Mouse (Mus musculus): Measurements from ENCODE around the gene Inpp5d.

The Inpp5d gene

DNA sequence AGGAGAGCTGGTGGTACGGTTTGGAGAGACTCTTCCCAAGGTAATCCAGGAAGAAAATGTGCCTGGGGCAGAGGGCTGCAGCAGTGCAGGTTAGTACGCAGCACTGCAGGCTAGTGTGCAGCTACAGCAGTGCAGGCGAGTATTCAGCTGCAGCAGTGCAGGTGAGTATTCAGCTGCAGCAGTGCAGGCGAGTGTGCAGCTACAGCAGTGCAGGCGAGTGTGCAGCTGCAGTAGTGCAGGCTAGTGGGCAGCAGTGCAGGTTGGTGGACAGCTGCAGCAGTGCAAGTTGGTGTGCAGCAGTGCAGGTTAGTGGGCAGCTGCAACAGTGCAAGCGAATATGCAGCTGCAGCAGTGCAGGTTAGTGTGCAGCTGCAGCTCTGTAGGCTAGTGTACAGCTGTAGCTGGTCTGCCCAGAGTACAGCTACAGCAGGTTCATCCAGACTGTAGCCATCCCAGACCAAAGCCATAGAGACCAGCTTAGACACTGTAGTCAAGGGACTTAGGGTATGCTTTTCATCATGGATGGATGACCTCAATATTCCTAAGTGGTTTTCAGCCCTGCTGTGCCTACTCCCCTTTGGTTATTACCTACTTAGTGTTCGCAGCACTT lies 89.7 kb downstream of the Inpp5d start:
- DNase-seq, result no peak

DNA sequence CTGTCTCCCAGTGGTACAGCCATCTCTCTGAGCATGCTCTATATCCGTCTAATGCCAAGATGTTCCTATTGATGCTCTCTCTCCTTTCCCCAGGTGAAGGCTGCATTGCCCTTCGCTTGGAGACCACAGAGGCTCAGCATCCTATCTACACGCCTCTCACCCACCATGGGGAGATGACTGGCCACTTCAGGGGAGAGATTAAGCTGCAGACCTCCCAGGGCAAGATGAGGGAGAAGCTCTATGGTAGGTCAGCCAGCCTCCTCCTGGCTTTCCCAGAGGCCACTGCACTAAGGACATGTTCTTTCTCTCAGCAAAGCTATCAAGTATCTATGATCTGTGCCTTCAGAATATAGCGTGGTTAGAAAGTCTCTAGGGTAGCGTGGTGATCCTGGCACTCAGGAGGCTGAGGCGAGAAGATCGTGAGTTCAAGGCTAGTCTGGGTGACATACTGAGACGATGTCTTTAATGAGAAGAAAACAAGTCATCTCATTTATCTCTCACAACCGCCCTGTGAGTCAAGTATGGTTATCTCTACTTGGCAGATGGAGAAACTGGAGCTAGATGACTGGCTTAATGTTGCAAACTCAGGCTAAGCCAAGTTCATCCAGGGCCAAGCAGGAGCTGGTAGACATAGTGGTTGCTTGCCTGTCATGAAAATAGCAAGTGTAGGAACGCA lies 92.0 kb downstream of the Inpp5d start:
- no peak for DNase-seq

DNA sequence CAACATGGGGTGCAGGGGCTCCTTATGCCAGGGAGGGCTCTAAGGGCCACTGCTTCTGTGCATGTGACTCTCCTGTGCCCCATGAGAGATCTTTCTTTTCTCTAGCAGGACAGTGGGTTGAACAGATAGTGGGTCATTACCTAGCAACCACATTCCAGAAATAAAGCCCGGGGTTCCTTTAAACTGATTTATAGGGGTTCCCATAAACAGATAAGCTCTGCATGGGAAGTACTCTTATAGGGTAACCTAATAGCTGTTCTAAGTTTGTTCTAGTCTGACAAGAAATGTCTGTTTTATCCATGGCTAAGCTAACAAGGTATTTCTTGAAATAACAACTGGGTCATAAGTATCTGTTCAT lies 92.5 kb downstream of the Inpp5d start:
- no peak for DNase-seq

DNA sequence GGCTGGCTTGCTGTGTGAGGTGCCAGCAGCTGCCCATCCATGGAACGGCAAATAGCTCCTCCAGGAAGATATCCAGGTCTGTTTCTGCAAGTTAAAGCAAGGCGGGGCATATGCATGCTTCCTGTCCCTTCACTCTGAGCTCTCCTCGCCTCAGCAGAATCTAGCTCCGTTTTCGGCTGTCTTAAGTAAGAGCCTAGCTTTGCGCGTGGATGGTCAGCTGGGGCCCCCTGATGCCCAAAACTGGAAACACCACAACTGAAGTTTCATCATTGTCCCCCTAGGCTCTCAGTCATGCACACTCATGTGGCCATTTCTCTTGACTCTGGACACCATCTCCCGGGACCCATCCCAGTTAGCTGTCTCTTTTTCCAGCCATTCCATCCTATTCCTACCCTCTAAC lies 101.3 kb downstream of the Inpp5d start:
- DNase-seq, result peak; percentile 19

DNA sequence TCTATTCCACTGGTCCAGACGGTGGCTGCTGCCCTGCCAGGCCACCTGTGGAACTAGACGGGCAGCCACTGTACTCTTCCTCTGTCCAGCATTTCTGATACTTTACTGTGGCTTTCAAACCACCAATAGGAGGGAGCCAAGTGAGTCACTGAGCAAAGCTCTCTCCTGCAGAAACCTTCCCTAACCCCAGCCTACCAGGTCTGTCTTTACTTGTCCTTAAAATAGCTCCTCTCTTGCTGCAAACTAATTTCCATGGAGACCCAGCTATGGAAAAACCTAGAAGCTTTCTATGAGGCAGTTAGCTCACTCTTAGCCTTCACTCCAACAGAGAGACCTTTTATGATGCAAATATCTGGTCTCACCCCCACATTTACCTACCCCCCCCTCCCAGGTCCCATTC lies 102.0 kb downstream of the Inpp5d start:
- no peak for DNase-seq

DNA sequence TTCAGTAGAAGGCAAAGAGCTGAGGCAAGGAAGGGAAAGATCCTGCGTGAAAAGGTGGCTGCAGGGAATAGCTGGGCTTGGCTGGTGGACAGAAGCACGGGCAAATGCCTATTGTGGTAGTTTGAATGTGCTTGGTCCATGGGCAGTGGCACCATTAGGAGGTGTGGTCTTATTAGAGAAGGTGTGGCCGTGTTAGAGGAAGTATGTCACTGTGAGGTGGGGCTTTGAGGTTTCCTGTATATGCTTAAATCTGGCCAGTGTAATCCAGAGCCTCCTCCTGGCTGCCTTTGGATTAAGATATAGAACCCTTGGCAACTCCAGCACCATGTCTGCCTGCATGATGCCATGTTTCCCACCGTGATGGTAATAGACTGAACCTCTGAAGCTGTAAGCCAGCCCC lies 103.2 kb downstream of the Inpp5d start:
- no peak for DNase-seq

DNA sequence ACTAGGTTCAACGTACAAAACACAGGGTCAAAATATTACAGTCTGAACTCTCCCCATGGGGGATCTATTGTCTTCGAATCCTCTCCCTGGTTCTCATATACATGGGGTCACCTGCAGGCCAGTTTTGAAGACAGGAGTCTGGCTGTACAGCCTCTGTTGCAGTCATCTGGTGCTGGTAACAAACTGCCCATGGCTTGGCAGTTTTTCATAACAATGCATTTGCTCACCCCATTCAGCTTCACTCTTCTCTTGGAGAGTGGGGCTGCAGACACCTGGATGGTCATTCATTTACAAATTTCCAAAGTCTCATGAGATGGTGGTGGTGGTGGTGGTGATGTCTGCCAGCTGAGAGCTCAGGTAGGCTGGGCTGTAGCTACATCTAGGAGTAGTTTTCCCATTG lies 109.0 kb downstream of the Inpp5d start:
- DNase-seq, result no peak

DNA sequence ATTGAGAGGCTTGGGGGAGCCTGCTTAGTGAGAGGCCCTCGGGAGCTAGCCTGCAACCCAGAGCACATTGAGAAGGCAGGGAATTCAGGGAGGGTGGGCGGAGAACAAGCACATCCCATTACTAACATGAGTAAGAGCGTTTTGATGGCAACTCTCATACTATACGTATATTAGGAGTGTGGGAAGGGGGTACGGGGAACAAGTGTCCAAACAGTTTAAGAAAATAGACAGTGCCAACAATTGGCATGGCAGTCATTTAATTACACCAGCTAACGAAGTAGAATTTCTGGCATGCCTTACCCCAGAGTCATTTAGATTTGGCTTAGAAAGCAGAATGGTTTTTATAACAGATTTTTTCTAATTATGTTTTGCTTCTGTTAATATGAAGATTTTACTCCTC lies 109.7 kb downstream of the Inpp5d start:
- no peak for DNase-seq

DNA sequence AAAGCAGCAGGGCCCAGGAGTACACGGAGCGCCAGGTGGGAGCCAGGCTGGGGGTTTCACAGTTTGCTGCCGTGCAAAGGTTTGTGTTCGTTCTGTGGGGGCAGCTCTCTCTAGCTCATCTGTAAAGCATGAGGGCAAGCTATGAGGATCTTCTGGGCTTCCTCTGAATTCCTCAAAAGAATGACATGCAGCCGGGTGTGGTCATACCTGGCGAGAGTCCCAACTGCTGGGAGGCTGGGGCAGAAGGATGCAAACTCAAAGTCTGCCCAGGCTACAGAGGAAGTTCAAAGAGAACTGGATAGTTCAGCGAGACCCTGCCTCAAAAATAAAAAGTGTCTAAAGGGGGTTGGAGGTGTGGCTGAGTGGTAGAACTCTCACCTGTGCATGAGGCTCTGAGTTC lies 110.2 kb downstream of the Inpp5d start:
- DNase-seq, result no peak

DNA sequence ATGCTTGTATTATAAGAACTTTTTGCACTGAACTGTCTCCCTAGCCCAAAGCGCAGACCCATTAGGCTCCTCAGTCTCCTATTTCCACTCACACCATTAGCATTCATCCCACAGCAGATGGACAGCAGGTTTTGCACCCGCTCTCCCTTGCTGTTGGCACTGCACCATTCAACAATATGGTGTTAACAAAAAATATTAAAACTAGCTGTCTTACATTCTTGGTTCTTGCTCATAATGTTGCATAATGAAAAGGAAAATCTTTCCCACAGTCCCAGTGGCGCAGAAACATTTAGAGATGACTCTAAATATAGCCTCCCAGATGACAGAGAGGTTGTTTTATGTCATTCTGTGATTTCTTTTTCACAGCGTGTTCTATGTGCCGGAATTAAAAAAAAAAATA lies 113.1 kb downstream of the Inpp5d start:
- no peak for DNase-seq

DNA sequence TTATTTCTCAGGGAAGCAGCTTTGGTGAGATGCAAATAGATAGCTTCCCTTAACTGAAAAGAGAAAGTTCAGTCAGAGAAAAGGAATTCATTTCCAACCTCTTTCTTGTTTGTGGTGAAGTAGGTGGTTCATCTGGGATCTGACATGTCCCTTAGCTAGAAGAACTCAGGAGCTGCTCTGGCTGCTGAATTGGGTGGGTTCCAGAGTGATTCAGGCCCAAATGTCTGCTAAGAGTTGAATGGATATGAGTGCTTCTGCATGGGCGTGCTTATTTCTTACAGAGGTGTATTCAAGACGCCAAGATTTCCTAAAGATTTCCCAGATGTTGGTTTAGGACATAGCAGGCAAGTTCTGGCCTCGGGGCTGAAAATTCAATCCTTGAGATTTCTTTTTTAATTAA lies 114.0 kb downstream of the Inpp5d start:
- no peak for DNase-seq

DNA sequence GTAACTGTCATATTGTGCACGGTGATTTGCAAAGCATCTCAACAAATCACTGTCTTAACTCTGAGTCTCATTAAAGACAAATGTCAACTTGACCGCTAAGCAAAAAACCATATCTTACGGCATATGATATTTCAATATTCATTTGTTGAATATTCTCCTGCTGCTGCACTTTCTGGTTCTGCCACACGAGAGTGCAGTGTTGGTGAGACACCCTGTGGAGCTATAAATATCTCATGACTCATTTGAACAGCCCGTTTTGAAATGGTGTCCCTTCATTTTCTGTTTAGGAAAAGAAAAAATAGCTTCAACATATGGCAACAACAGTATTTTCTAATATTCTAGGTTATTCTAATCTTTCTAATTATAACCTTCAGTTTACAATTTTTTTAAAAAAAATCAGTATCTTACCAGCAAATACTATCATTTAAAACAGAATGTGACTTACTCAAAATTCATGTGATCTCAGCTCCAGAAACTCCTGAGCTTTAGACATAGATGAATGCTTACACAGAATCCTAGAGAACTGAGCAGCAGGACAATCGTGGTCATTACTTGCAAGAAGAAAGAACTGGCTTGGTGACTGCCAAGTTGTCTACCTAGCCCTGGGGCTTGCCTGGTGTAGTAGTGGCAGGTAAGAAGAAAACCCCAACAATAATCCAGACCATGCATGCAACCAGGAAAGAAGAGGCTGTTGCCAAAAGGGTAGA lies 120.6 kb downstream of the Inpp5d start:
- no peak for DNase-seq

DNA sequence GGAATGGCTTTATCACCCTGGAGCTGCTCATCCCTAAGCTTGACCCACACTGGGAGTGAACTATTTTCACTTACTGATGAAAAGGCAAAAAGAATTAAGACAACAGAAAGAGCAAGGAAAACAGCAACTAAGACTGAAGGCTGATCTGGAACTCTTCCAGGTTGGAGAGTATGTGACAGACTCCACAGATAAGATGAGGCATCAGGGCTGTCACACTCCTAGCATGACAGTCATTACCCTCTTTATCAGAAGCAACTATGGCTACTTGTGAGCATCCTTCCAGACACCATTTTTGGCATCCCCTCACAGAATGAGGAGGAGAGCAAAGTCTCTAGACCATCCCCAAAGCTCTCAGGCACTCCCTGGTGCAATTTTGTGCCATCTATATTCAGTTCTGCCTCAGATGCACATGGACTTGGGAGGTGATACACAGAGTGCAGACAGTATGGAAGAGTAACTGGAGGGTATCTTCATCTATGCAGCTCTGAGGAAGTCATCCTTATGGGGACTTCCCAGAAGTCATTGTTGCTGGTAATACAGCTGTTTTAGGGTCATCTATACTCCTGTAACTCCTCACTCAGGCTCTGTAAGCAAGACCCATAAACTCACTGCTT lies 129.4 kb downstream of the Inpp5d start:
- DNase-seq, result no peak

DNA sequence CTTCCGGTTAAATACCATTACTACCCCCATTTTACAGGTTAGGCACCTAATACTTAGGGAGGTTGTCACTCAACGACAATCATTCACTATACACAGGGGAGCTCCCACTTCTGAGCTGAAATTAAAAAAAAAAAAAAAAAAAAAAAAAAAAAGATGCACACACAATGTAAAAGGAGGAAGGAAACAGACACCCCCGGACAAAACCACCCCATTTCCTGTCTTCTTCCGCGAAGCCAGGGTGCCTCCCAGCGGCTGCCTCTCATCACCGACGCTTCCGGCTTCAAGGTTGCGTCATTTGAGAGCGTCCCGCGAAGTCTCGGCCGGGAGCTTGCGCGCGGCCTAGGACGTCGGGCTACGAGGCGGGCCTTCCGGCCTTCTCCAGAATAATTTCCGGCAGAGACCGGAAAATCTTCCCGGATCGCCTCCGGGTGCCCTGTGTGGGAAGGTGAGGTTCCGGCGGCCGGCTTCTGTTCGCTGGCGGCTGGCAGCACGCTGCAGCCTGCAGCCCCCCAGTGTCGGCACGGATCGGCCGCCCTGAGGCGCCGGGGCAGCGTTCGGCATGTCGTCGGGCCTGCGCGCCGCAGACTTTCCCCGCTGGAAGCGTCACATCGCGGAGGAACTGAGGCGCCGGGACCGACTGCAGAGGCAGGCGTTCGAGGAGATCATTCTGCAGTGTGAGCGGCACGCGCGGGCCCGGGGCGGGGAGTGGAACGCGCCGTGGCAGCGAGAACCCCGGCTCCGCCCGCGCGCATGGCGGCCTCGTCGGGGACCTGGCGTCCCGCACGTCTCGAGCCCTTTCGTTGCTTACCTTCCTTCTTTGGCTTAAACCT lies 135.7 kb downstream of the Inpp5d start, which contains the start of gene Atg16l1:
TSS of gene Atg16l1 (plus strand) at position 230 of the 830 bp plus-strand sequence.
- peak; percentile 96 for DNase-seq

DNA sequence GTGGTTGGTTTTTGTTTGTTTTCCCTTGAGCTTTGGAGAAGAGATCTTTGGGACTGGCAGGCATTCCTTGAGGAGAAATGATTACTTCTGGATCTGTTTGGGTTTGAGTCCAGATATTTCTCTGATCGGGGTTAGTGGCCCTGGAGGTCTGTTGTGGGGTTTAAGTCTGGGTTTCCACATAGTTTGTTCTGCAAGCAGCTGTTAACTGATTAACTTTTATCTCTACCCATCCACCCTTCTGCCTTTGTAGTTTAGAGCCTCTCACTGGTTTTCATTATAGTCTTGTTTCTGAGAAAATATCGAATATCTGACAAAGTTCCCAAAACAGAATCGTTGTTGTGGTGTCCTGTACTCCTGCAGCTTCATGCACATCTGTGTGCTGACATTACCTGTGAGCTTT lies 143.7 kb downstream of the Inpp5d start:
- no peak for DNase-seq

DNA sequence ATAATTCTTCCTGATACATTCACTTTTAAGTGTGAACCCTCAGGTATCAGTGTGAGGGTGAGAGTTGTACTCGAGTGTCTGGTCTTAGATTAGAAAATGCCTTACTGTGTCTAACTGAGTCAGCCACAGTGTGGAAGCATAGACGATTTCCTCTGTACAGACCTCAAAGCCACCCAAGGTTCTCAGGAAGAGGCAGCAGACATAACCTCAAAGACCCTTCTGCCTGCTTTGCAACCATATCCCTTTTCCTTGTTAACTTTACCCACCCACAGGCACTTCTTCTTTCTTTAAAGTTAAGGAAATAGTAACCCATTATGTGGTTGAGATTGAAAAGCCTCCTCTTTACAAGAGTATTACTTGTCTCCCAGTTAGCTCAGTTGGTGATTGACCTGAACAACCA lies 145.6 kb downstream of the Inpp5d start:
- no peak for DNase-seq

DNA sequence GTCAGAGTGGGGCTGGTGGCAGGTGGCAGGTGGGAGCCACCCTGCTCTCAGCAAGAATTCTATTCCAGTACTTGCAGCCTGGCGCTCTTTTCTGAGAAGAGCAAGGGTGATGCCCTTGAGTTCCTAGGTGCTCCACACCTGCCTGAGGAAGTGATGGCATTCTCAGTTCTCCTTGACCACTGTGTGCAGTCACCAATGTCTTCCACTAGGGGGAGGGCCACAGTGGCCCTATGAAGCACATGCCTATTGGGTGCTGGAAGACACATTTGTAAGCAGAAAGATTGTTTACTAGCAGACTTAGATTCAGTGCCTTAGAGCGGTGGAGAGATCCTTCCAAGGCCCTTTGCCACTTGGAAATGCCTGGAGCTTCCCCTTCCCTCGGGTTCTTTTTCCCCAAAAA lies 146.1 kb downstream of the Inpp5d start:
- DNase-seq, result peak; percentile 35

DNA sequence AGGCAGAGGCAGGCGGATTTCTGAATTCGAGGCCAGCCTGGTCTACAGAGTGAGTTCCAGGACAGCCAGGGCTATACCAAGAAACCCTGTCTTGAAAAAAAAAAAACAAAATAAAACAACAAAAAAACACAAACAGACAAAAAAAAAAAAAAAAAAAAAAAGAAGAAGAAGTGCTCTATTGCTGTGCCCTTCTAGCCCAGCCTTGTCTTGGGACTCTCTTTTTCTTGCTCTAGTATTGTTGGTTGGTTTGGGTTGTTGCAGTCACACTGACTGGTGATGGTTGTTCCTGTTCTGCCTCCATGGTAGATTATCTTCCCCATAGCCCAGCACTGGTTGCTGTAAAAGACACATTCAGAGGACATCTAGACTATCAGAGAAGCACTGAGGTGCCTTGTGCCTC lies 149.2 kb downstream of the Inpp5d start:
- no peak for DNase-seq

All from kidney, adult 9 months (tissue).